Mouse (Mus musculus) embryonic facial prominence, embryonic 13.5 days (tissue): ENCODE results near the gene Olfr223. TPM values are rescaled to one million over a fixed set of nuclear protein-coding genes. Genes with fewer than 3 reads are reported as not detected.

Source experiments
- ATAC-seq: fragments of 200-750 bp; cut with Nextera tagmentation; 2 replicates; pipeline ENCODE4 v1.8.0; 2017; ENCODE audit warnings: low read depth; ENCODE audit not compliant: insufficient number of reproducible peaks, insufficient read depth, low FRiP score, low TSS enrichment
- H3K27ac ChIP-seq: fragments of 300-500 bp; sonication (generic); 2 replicates; pipeline ENCODE4 v1.5.1; 2015; ENCODE audit warnings: moderate library complexity, mild to moderate bottlenecking, inconsistent platforms
- H3K27me3 ChIP-seq: fragments of 300-500 bp; sonication (generic); 2 replicates; pipeline ENCODE4 v1.6.1; 2015; ENCODE audit warnings: mild to moderate bottlenecking, inconsistent platforms
- H3K36me3 ChIP-seq: fragments of 300-500 bp; sonication (generic); 2 replicates; pipeline ENCODE4 v1.6.1; 2015; ENCODE audit warnings: mild to moderate bottlenecking, inconsistent platforms
- H3K4me1 ChIP-seq: fragments of 300-500 bp; sonication (generic); 2 replicates; pipeline ENCODE4 v1.6.1; 2015; ENCODE audit warnings: inconsistent platforms
- H3K4me2 ChIP-seq: fragments of 300-500 bp; sonication (generic); 2 replicates; pipeline ENCODE4 v1.6.1; 2015; ENCODE audit warnings: moderate library complexity, mild to moderate bottlenecking, inconsistent platforms
- H3K4me3 ChIP-seq: fragments of 300-500 bp; sonication (generic); 2 replicates; pipeline ENCODE4 v1.5.1; 2015; ENCODE audit warnings: mild to moderate bottlenecking, inconsistent platforms
- H3K9ac ChIP-seq: fragments of 300-500 bp; sonication (generic); 2 replicates; pipeline ENCODE4 v1.6.1; 2015; ENCODE audit warnings: mild to moderate bottlenecking, inconsistent platforms
- H3K9me3 ChIP-seq: fragments of 300-500 bp; sonication (generic); 2 replicates; pipeline ENCODE4 v1.6.1; 2016; ENCODE audit warnings: inconsistent platforms
- WGBS: fragments of 180-500 bp; shearing (Covaris S2); methylation state at CpG from one replicate; pipeline ENCODE4 v1.1.7; 2015; ENCODE audit warnings: mixed read lengths; 5-methylcytosine and 5-hydroxymethylcytosine counted together
- polyA plus RNA-seq: library from polyadenylated mRNA; unstranded; fragments of >200 nt; fragmentation: Nextera tagmentation; extraction: Ambion mirVana; gene quantifications from 2 replicates; pipeline ENCODE4 v1.2.1, GENCODE M21; 2015

Gene Olfr223
- polyA plus RNA-seq, 1 experiment from 2014 or later = not detected

GRCm38 (mm10) chr11:59541324-59541723 is 51.8 kb downstream of the Olfr223 start, which contains the start of gene Nlrp3:
Gene Nlrp3, plus strand, starts transcription at chr11:59541568.
- H3K4me3 ChIP-seq = no peak within 1 kb of the TSS
- H3K9me3 ChIP-seq = no peaks in the 10 kb centered on the region
- no peak within 1 kb of the TSS for H3K4me2 ChIP-seq
- WGBS = 42% methylated on average over 3 of the region's 3 CpGs
- H3K9ac ChIP-seq = no peak within 1 kb of the TSS
- H3K27ac ChIP-seq = no peak within 1 kb of the TSS
- no peaks in the 10 kb centered on the region for H3K27me3 ChIP-seq
- no peaks in the 10 kb centered on the region for H3K36me3 ChIP-seq
- peaks cover 11% of the 10 kb centered on the region for H3K4me1 ChIP-seq
- no peak for ATAC-seq

- peaks cover 11% of the 10 kb centered on the region for H3K4me1 ChIP-seq
- H3K9ac ChIP-seq = no peak overlapping the region
- no peak overlapping the region for H3K4me2 ChIP-seq
- no peak overlapping the region for H3K27ac ChIP-seq
- no peaks in the 10 kb centered on the region for H3K36me3 ChIP-seq
- no peaks in the 10 kb centered on the region for H3K9me3 ChIP-seq
- no peaks in the 10 kb centered on the region for H3K27me3 ChIP-seq
- no peak for ATAC-seq
- H3K4me3 ChIP-seq = no peak overlapping the region
- 77% methylated on average over 3 of the region's 3 CpGs for WGBS
Measured at GRCm38 (mm10) chr11:59540123-59540522, 53.0 kb downstream of the Olfr223 start.

Other genes starting within 250 kb of the Olfr223 start
- gene Prss38, start 217.6 kb downstream of the Olfr223 start, polyA plus RNA-seq = not detected in 2 replicates
- gene Jmjd4, start 143.2 kb downstream of the Olfr223 start, polyA plus RNA-seq = 14.9 and 15.4 TPM in 2 replicates
- 137 and 140 TPM in 2 replicates for gene Snap47, start 142.1 kb downstream of the Olfr223 start, polyA plus RNA-seq
- gene Zfp867, start 120.8 kb downstream of the Olfr223 start, polyA plus RNA-seq = 10.5 and 11.3 TPM in 2 replicates
- gene Zkscan17, start 66.5 kb downstream of the Olfr223 start, polyA plus RNA-seq = 23.9 and 24.9 TPM in 2 replicates
- 0.22 and 0.39 TPM in 2 replicates for gene Nlrp3, start 51.7 kb downstream of the Olfr223 start, polyA plus RNA-seq
- gene Olfr222, start 17.1 kb downstream of the Olfr223 start, polyA plus RNA-seq = 0.43 TPM in 1 of 2 replicates, not detected in the other
- 39.7 and 40.0 TPM in 2 replicates for gene Mprip, start 68.0 kb upstream of the Olfr223 start, polyA plus RNA-seq
- 3.6 and 3.9 TPM in 2 replicates for gene Pld6, start 194.4 kb upstream of the Olfr223 start, polyA plus RNA-seq
- 34.0 and 37.5 TPM in 2 replicates for gene Flcn, start 216.7 kb upstream of the Olfr223 start, polyA plus RNA-seq
- 42.6 and 45.9 TPM in 2 replicates for gene Nt5m, start 246.2 kb upstream of the Olfr223 start, polyA plus RNA-seq
- gene Cops3, start 246.5 kb upstream of the Olfr223 start, polyA plus RNA-seq = 206 and 210 TPM in 2 replicates